Comparison of ENCODE assay signal across 11 mouse cellular contexts in the genomic region with DNA sequence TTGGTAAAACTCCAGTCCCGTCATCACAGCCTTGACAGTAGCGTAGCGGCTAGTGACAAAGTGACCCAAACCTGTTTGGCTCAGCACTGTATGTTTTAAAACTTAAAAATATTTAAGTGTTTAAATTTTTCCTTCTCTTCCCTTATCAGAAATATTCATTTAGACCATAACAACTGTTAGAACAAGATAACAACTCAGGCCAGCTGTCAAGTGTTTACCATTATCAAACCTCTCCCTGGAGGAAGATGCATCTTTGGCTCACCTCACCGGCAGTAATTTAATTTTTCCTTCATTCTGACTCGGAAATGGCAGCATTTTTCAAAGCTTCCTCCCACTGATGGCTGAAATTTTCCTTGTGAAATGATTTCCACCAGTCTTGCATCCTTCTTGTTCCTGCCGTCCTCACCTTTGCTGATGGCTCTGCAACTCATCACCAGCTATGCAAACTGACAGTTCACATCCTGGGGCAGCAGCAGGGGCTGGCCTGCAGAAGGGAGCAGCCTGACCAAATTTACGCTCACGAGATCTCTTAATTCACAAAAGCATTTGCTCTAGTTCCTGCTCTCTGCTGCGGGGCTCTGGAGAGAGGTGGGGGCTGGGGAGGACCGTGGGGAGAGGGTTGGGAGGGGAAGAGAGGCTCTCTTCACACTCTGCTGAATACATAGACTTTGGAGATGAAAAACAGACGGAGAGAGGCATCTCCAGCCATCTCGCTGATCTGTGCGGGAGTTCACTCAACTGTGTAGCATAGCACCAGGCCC.
DNase-seq lines count a peak whose midpoint lies in the region; ATAC-seq and TF ChIP-seq lines count a peak whose summit lies in the region.
"Had no signal": no experiment of that assay in that cellular context is flagged by ENCODE, and none has a peak within 500 bp of the region (broad histone marks: within the 10 kb centered on the region; RNA-seq: fewer than 3 reads in every experiment).

No protein-coding gene starts in this region.

- peaks cover 12% of the 10 kb centered on the region for H3K27me3 ChIP-seq in heart, embryonic 12.5 days (replicated peaks)
- H3K27me3 ChIP-seq in MEL (ENCODE audit: control insufficient read depth in 1 of 2, insufficient read depth in 2 of 2, low read length in 2 of 2) = no peaks in the 10 kb centered on the region
- H3K27me3 ChIP-seq in hindbrain, embryonic 12.5 days = peaks cover under 1% of the 10 kb centered on the region; the same call in 1 of the 2 replicates
- H3K27me3 ChIP-seq: CH12.LX had no signal

- no peak for TF ChIP-seq CTCF in MEL (IDR thresholded peaks at IDR 0.05 in 2 of 3, conservative IDR thresholded peaks at IDR 0.05 in 1 of 3; ENCODE audit: control insufficient read depth in 1 of 3, insufficient read depth in 1 of 3, low read depth in 2 of 3, low read length in 3 of 3, poor library complexity in 1 of 3, severe bottlenecking in 1 of 3)

- no peaks in the 10 kb centered on the region for H3K9me3 ChIP-seq in heart, embryonic 12.5 days (replicated peaks)
- H3K9me3 ChIP-seq in MEL (replicated peaks; ENCODE audit: insufficient read depth, low read length) = no peaks in the 10 kb centered on the region
- H3K9me3 ChIP-seq in hindbrain, embryonic 12.5 days (replicated peaks) = no peaks in the 10 kb centered on the region

- peak overlapping the region; percentile 32; the same call in 1 of the 2 replicates for H3K4me2 ChIP-seq in heart, embryonic 12.5 days
- 0 out of 2 replicates have a peak overlapping the region, but pooled peaks have one; percentile 13 for H3K4me2 ChIP-seq in hindbrain, embryonic 12.5 days (replicated peaks)

- H3K4me1 ChIP-seq in heart, embryonic 12.5 days (replicated peaks) = peaks cover 21% of the 10 kb centered on the region
- H3K4me1 ChIP-seq in MEL (ENCODE audit: control insufficient read depth in 1 of 2, insufficient read depth in 2 of 2, low read length in 2 of 2) = peaks cover 18 to 22% of the 10 kb centered on the region in 2 experiments
- H3K4me1 ChIP-seq in hindbrain, embryonic 12.5 days = peaks cover 22% of the 10 kb centered on the region

- no peak overlapping the region for H3K4me3 ChIP-seq in heart, embryonic 12.5 days
- 0 out of 4 replicates have a peak overlapping the region, but pooled peaks of 1 of the 2 experiments have one; percentile 4 for H3K4me3 ChIP-seq in MEL (ENCODE audit: control insufficient read depth in 1 of 2, insufficient read depth in 1 of 2, low read depth in 2 of 2, low read length in 2 of 2)
- H3K4me3 ChIP-seq in hindbrain, embryonic 12.5 days = no peak overlapping the region

- peak; percentile 48; the same call in 1 of the 2 replicates for ATAC-seq in heart, embryonic 12.5 days (ENCODE audit: insufficient number of reproducible peaks, low FRiP score)
- ATAC-seq in hindbrain, embryonic 12.5 days (ENCODE audit: low FRiP score) = peak; percentile 56; the same call in 1 of the 2 replicates
- 0 out of 2 replicates have a peak, but pooled peaks have one; percentile 25 for ATAC-seq in megakaryocyte-erythroid progenitor cell, adult 5-6 weeks (replicated peaks; ENCODE audit: low FRiP score, low TSS enrichment, poor library complexity, severe bottlenecking)

- no peak for TF ChIP-seq RAD21 in MEL (IDR thresholded peaks at IDR 0.05; ENCODE audit: low read depth, low read length)

- intact Hi-C loops in heart, postnatal 25 days (cut with DNase I) = no loop called here

- H3K27ac ChIP-seq in heart, embryonic 12.5 days (ENCODE audit: poor library complexity, severe bottlenecking) = no peak overlapping the region
- peak overlapping the region; percentile 19 for H3K27ac ChIP-seq in MEL (ENCODE audit: control insufficient read depth, low read depth, low read length)
- H3K27ac ChIP-seq in hindbrain, embryonic 12.5 days = 0 out of 2 replicates have a peak overlapping the region, but pooled peaks have one; percentile 18

- no peak for DNase-seq in heart, postnatal 25 days (ENCODE audit: low spot score)
- DNase-seq in MEL (ENCODE audit: low read depth, low spot score) = peak; percentile 48
- DNase-seq in right cerebral cortex, postnatal 10 days (ENCODE audit: low spot score in 2 of 2) = no peak
- no peak for DNase-seq in thymus, postnatal 10 days (ENCODE audit: low spot score in 2 of 2)
- no peak for DNase-seq in thymus, postnatal 25 days
- DNase-seq: adrenal gland, adult 8-10 months; heart, adult 18-20 months had no signal

- 33% methylated on average over 13 of the region's 13 CpGs for WGBS in heart, embryonic 12.5 days
- WGBS in hindbrain, embryonic 12.5 days = 38% methylated on average over 13 of the region's 13 CpGs

- TF ChIP-seq POLR2A in MEL (IDR thresholded peaks at IDR 0.05; ENCODE audit: control insufficient read depth in 1 of 2, insufficient read depth in 1 of 2, low read depth in 1 of 2, low read length in 2 of 2, poor library complexity in 1 of 2) = no peak

- no peak overlapping the region for H3K9ac ChIP-seq in heart, embryonic 12.5 days
- H3K9ac ChIP-seq in MEL (ENCODE audit: control insufficient read depth, low read depth, low read length, poor library complexity, severe bottlenecking) = peak overlapping the region; percentile 10; the same call in 1 of the 2 replicates
- H3K9ac ChIP-seq in hindbrain, embryonic 12.5 days = no peak overlapping the region

- H3K36me3 ChIP-seq in heart, embryonic 12.5 days = no peaks in the 10 kb centered on the region
- H3K36me3 ChIP-seq in MEL (ENCODE audit: control insufficient read depth in 1 of 2, insufficient read depth in 2 of 2, low read length in 2 of 2) = peaks cover 0 to 25% of the 10 kb centered on the region in 2 experiments; a peak in 2 of 4 replicates
- H3K36me3 ChIP-seq in hindbrain, embryonic 12.5 days = no peaks in the 10 kb centered on the region

- H3K79me2 ChIP-seq in MEL (ENCODE audit: control insufficient read depth, insufficient read depth, low read length, poor library complexity) = no peaks in the 10 kb centered on the region

- peak; percentile 78 to 84 for TF ChIP-seq EP300 in MEL (IDR thresholded peaks at IDR 0.05; ENCODE audit: low read depth in 1 of 2, low read length in 2 of 2)

TF ChIP-seq in MEL, 35 proteins besides CTCF, POLR2A, EP300 and RAD21:
- peak; percentile 67 for TF ChIP-seq TAL1 (IDR thresholded peaks at IDR 0.05; ENCODE audit: low read length)
- TF ChIP-seq MAFK (IDR thresholded peaks at IDR 0.05; ENCODE audit: borderline replicate concordance, low read depth, low read length) = peak; percentile 62
- TF ChIP-seq SMC3 (IDR thresholded peaks at IDR 0.05; ENCODE audit: low read depth, low read length) = 0 out of 2 replicates have a peak, but pooled peaks have one; percentile 1
- peak; percentile 91 for TF ChIP-seq GATA1 (IDR thresholded peaks at IDR 0.05; ENCODE audit: low read depth, low read length)
- TF ChIP-seq CHD1 (IDR thresholded peaks at IDR 0.05; ENCODE audit: low read depth, low read length) = no peak
- peak; percentile 97 for TF ChIP-seq TCF12 (IDR thresholded peaks at IDR 0.05; ENCODE audit: low read depth, low read length)
- no peak for TF ChIP-seq UBTF (IDR thresholded peaks at IDR 0.05; ENCODE audit: borderline replicate concordance, insufficient read depth, low read depth, low read length)
- TF ChIP-seq ETS1 (IDR thresholded peaks at IDR 0.05; ENCODE audit: low read depth, low read length) = peak; percentile 91
- no peak for TF ChIP-seq MAZ (IDR thresholded peaks at IDR 0.05; ENCODE audit: low read depth, low read length)
- TF ChIP-seq RCOR1 (IDR thresholded peaks at IDR 0.05; ENCODE audit: low read depth, low read length) = peak; percentile 64
